Comparison of ENCODE assay signal across 17 mouse cellular contexts in the genomic region with DNA sequence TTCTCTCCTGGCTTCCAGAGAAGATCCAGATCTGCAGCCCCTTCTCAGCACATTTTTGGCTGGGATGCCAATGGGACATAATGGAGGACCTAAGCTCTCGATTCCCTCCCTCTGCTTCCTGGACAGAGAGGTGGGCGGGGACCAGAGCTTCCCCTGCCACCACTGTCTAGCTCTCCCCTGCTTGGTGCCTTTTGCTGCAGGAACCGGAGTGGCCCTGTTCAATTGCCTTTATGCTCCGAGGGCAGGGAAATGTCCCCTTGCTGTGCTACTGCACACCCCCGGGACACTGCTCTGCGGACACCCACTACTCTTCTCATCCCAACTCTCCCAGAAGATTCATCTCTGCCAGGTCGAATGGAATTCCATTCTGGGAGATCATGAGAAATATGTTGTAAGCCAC. TPM values are rescaled to one million over a fixed set of nuclear protein-coding genes. Genes with fewer than 3 reads are reported as not detected.
DNase-seq lines count a peak whose midpoint lies in the region; ATAC-seq and TF ChIP-seq lines count a peak whose summit lies in the region.
"Had no signal": no experiment of that assay in that cellular context is flagged by ENCODE, and none has a peak within 500 bp of the region (broad histone marks: within the 10 kb centered on the region; RNA-seq: fewer than 3 reads in every experiment).

No protein-coding gene starts in this region.

- peaks cover 84% of the 10 kb centered on the region for H3K36me3 ChIP-seq in heart, embryonic 12.5 days
- peaks cover 34% of the 10 kb centered on the region for H3K36me3 ChIP-seq in liver, postnatal 0 days (replicated peaks; ENCODE audit: insufficient read depth, low read length)
- H3K36me3 ChIP-seq in liver, embryonic 12.5 days: peaks cover 84% of the 10 kb centered on the region
- peaks cover 46% of the 10 kb centered on the region for H3K36me3 ChIP-seq in hindbrain, postnatal 0 days (ENCODE audit: insufficient read depth, low read length)
- H3K36me3 ChIP-seq in neural tube, embryonic 14.5 days (ENCODE audit: control insufficient read depth, insufficient read depth, low read length): peaks cover 49% of the 10 kb centered on the region
- peaks cover 87% of the 10 kb centered on the region for H3K36me3 ChIP-seq in kidney, embryonic 15.5 days

- 60% methylated on average over 7 of the region's 7 CpGs for WGBS in heart, embryonic 12.5 days
- WGBS in liver, postnatal 0 days (ENCODE audit: insufficient replicate concordance): 76% methylated on average over 7 of the region's 7 CpGs
- 72% methylated on average over 7 of the region's 7 CpGs for WGBS in liver, embryonic 12.5 days (ENCODE audit: insufficient replicate concordance)
- whole genome bisulfite sequencing in hindbrain, postnatal 0 days: 49% methylated on average over 7 of the region's 7 CpGs
- WGBS in neural tube, embryonic 14.5 days: 61% methylated on average over 7 of the region's 7 CpGs
- WGBS in kidney, embryonic 15.5 days: 67% methylated on average over 7 of the region's 7 CpGs

- no peak overlapping the region for H3K4me2 ChIP-seq in heart, embryonic 12.5 days
- no peak overlapping the region for H3K4me2 ChIP-seq in liver, postnatal 0 days (ENCODE audit: low read depth, low read length)
- no peak overlapping the region for H3K4me2 ChIP-seq in liver, embryonic 12.5 days
- H3K4me2 ChIP-seq in hindbrain, postnatal 0 days (ENCODE audit: low read depth, low read length): no peak overlapping the region
- H3K4me2 ChIP-seq in neural tube, embryonic 14.5 days (ENCODE audit: low read depth, low read length): no peak overlapping the region
- H3K4me2 ChIP-seq in kidney, embryonic 15.5 days: no peak overlapping the region
- H3K4me2 ChIP-seq: limb, embryonic 15.5 days had no signal

- no peaks in the 10 kb centered on the region for H3K9me3 ChIP-seq in heart, embryonic 12.5 days (replicated peaks)
- no peaks in the 10 kb centered on the region for H3K9me3 ChIP-seq in liver, postnatal 0 days (ENCODE audit: low read length)
- no peaks in the 10 kb centered on the region for H3K9me3 ChIP-seq in liver, embryonic 12.5 days (replicated peaks)
- no peaks in the 10 kb centered on the region for H3K9me3 ChIP-seq in hindbrain, postnatal 0 days (ENCODE audit: low read length)
- no peaks in the 10 kb centered on the region for H3K9me3 ChIP-seq in neural tube, embryonic 14.5 days (ENCODE audit: control insufficient read depth, low read length)
- H3K9me3 ChIP-seq in kidney, embryonic 15.5 days (replicated peaks): no peaks in the 10 kb centered on the region
- H3K9me3 ChIP-seq: limb, embryonic 15.5 days had no signal

- no peak for TF ChIP-seq EP300 in liver, postnatal 0 days (IDR thresholded peaks at IDR 0.05; ENCODE audit: low read depth)

- no peaks in the 10 kb centered on the region for H3K27me3 ChIP-seq in heart, embryonic 12.5 days (replicated peaks)
- no peaks in the 10 kb centered on the region for H3K27me3 ChIP-seq in liver, postnatal 0 days (ENCODE audit: insufficient read depth, low read length)
- H3K27me3 ChIP-seq in liver, embryonic 12.5 days (replicated peaks): peaks cover 10% of the 10 kb centered on the region; the same call in 1 of the 2 replicates
- H3K27me3 ChIP-seq in hindbrain, postnatal 0 days (ENCODE audit: insufficient read depth, low read length): no peaks in the 10 kb centered on the region
- H3K27me3 ChIP-seq in neural tube, embryonic 14.5 days (ENCODE audit: control insufficient read depth, insufficient read depth, low read length): no peaks in the 10 kb centered on the region
- H3K27me3 ChIP-seq in kidney, embryonic 15.5 days: no peaks in the 10 kb centered on the region
- H3K27me3 ChIP-seq: limb, embryonic 15.5 days had no signal

- DNase-seq in heart, adult 8-10 months (ENCODE audit: low spot score): no peak
- DNase-seq in liver, postnatal 0 days: peak; percentile 9
- no peak for DNase-seq in hindbrain, postnatal 0 days (ENCODE audit: low spot score)
- DNase-seq in urinary bladder, postnatal 25 days (ENCODE audit: low spot score): no peak
- DNase-seq: adrenal gland, postnatal 10 days; gastrocnemius, postnatal 25 days; kidney, adult 18-20 months had no signal

- ATAC-seq in heart, embryonic 12.5 days (ENCODE audit: insufficient number of reproducible peaks, low FRiP score): no peak
- ATAC-seq in liver, postnatal 0 days: no peak
- ATAC-seq in liver, embryonic 12.5 days: no peak
- no peak for ATAC-seq in hindbrain, postnatal 0 days
- ATAC-seq in neural tube, embryonic 14.5 days (ENCODE audit: low read depth): no peak
- no peak for ATAC-seq in kidney, embryonic 15.5 days (replicated peaks; ENCODE audit: low FRiP score)
- ATAC-seq: lung, postnatal 0 days had no signal

- no peak overlapping the region for H3K4me3 ChIP-seq in heart, embryonic 12.5 days
- H3K4me3 ChIP-seq in liver, postnatal 0 days (ENCODE audit: low read depth, low read length): no peak overlapping the region
- no peak overlapping the region for H3K4me3 ChIP-seq in liver, embryonic 12.5 days
- H3K4me3 ChIP-seq in hindbrain, postnatal 0 days (ENCODE audit: low read length): no peak overlapping the region
- H3K4me3 ChIP-seq in neural tube, embryonic 14.5 days (ENCODE audit: low read depth, low read length): no peak overlapping the region
- no peak overlapping the region for H3K4me3 ChIP-seq in kidney, embryonic 15.5 days (replicated peaks)
- H3K4me3 ChIP-seq: limb, embryonic 15.5 days had no signal

- TF ChIP-seq CTCF in liver, postnatal 0 days (IDR thresholded peaks at IDR 0.05; ENCODE audit: low read depth): no peak
- TF ChIP-seq CTCF in hindbrain, postnatal 0 days (IDR thresholded peaks at IDR 0.05; ENCODE audit: low read depth): no peak

- H3K9ac ChIP-seq in heart, embryonic 12.5 days: no peak overlapping the region
- H3K9ac ChIP-seq in liver, postnatal 0 days (replicated peaks): no peak overlapping the region
- no peak overlapping the region for H3K9ac ChIP-seq in liver, embryonic 12.5 days
- 0 out of 2 replicates have a peak overlapping the region, but pooled peaks have one; percentile 21 for H3K9ac ChIP-seq in hindbrain, postnatal 0 days (replicated peaks; ENCODE audit: low read length)
- no peak overlapping the region; the same call in 1 of the 2 replicates for H3K9ac ChIP-seq in neural tube, embryonic 14.5 days (replicated peaks; ENCODE audit: low read depth, low read length)
- H3K9ac ChIP-seq in kidney, embryonic 15.5 days: no peak overlapping the region
- H3K9ac ChIP-seq: limb, embryonic 15.5 days had no signal

- H3K27ac ChIP-seq in heart, embryonic 12.5 days (ENCODE audit: poor library complexity, severe bottlenecking): peak overlapping the region; percentile 67
- H3K27ac ChIP-seq in liver, postnatal 0 days (ENCODE audit: low read depth): no peak overlapping the region
- H3K27ac ChIP-seq in liver, embryonic 12.5 days: no peak overlapping the region
- peak overlapping the region; percentile 81 for H3K27ac ChIP-seq in hindbrain, postnatal 0 days
- H3K27ac ChIP-seq in neural tube, embryonic 14.5 days (ENCODE audit: low read depth, low read length): 0 out of 2 replicates have a peak overlapping the region, but pooled peaks have one; percentile 39
- no peak overlapping the region for H3K27ac ChIP-seq in kidney, embryonic 15.5 days
- H3K27ac ChIP-seq: limb, embryonic 15.5 days had no signal

- H3K4me1 ChIP-seq in heart, embryonic 12.5 days (replicated peaks): peaks cover 57% of the 10 kb centered on the region
- peaks cover 4% of the 10 kb centered on the region; the same call in 1 of the 2 replicates for H3K4me1 ChIP-seq in liver, postnatal 0 days (ENCODE audit: insufficient read depth)
- peaks cover 19% of the 10 kb centered on the region for H3K4me1 ChIP-seq in liver, embryonic 12.5 days
- peaks cover 22% of the 10 kb centered on the region for H3K4me1 ChIP-seq in hindbrain, postnatal 0 days (ENCODE audit: insufficient read depth, low read length)
- peaks cover 44% of the 10 kb centered on the region for H3K4me1 ChIP-seq in neural tube, embryonic 14.5 days (ENCODE audit: control insufficient read depth, insufficient read depth, low read length)
- peaks cover 46% of the 10 kb centered on the region for H3K4me1 ChIP-seq in kidney, embryonic 15.5 days

RNA-seq across cellular contexts. Expression of a gene that starts 10.3 kb away (rescaled TPM):
- polyA plus RNA-seq in heart, embryonic 12.5 days (2016; fragmentation: Nextera tagmentation; extraction: Ambion mirVana): 0.50 and 0.80 TPM in 2 replicates
- 1 to 10 TPM; 1.6 to 4.4 (median 2.5) TPM for total RNA-seq in heart, adult 8-10 months (2022)
- polyA plus RNA-seq in liver, postnatal 0 days (2015; fragmentation: Nextera tagmentation; extraction: Ambion mirVana): 0.23 and 0.31 TPM in 2 replicates
- 0.32 and 0.39 TPM in 2 replicates for polyA plus RNA-seq in liver, embryonic 12.5 days (2016; fragmentation: Nextera tagmentation; extraction: Ambion mirVana)
- total RNA-seq in hindbrain, postnatal 0 days (2014; rRNA removed): not detected in 2 replicates
- polyA plus RNA-seq in hindbrain, postnatal 0 days (2015; fragmentation: Nextera tagmentation; extraction: Ambion mirVana): 0.51 and 0.53 TPM in 2 replicates
- 0.47 and 0.66 TPM in 2 replicates for polyA plus RNA-seq in neural tube, embryonic 14.5 days (2014; fragmentation: Nextera tagmentation; extraction: Ambion mirVana)
- 0.93 and 1.1 TPM in 2 replicates for polyA plus RNA-seq in kidney, embryonic 15.5 days (2015; fragmentation: Nextera tagmentation; extraction: Ambion mirVana)
- total RNA-seq: monocyte, adult 5-6 weeks had no signal

RNA-seq across cellular contexts. Expression of a gene that starts 15.4 kb away (rescaled TPM):
- polyA plus RNA-seq in heart, embryonic 12.5 days (2016; fragmentation: Nextera tagmentation; extraction: Ambion mirVana): 21.5 and 23.6 TPM in 2 replicates
- 10 to 100 TPM; 22.5 to 29.9 (median 24.6) TPM for total RNA-seq in heart, adult 8-10 months (2022)
- 8.8 and 9.0 TPM in 2 replicates for polyA plus RNA-seq in liver, postnatal 0 days (2015; fragmentation: Nextera tagmentation; extraction: Ambion mirVana)
- 15.3 and 15.8 TPM in 2 replicates for polyA plus RNA-seq in liver, embryonic 12.5 days (2016; fragmentation: Nextera tagmentation; extraction: Ambion mirVana)
- 91.7 and 98.7 TPM in 2 replicates for total RNA-seq in hindbrain, postnatal 0 days (2014; rRNA removed)
- polyA plus RNA-seq in hindbrain, postnatal 0 days (2015; fragmentation: Nextera tagmentation; extraction: Ambion mirVana): 25.8 and 31.0 TPM in 2 replicates
- 24.1 and 27.4 TPM in 2 replicates for polyA plus RNA-seq in neural tube, embryonic 14.5 days (2014; fragmentation: Nextera tagmentation; extraction: Ambion mirVana)
- polyA plus RNA-seq in kidney, embryonic 15.5 days (2015; fragmentation: Nextera tagmentation; extraction: Ambion mirVana): 38.5 and 43.8 TPM in 2 replicates

RNA-seq across cellular contexts. Expression of a gene that starts 20.6 kb away (rescaled TPM):
- polyA plus RNA-seq in heart, embryonic 12.5 days (2016; fragmentation: Nextera tagmentation; extraction: Ambion mirVana): 104 and 111 TPM in 2 replicates
- total RNA-seq in heart, adult 8-10 months (2022): 10 to 100 TPM; 20.4 to 31.0 (median 24.0) TPM
- 5.8 and 7.2 TPM in 2 replicates for polyA plus RNA-seq in liver, postnatal 0 days (2015; fragmentation: Nextera tagmentation; extraction: Ambion mirVana)
- polyA plus RNA-seq in liver, embryonic 12.5 days (2016; fragmentation: Nextera tagmentation; extraction: Ambion mirVana): 34.8 and 40.1 TPM in 2 replicates
- total RNA-seq in hindbrain, postnatal 0 days (2014; rRNA removed): 113 and 124 TPM in 2 replicates
- polyA plus RNA-seq in hindbrain, postnatal 0 days (2015; fragmentation: Nextera tagmentation; extraction: Ambion mirVana): 56.4 and 61.8 TPM in 2 replicates
- polyA plus RNA-seq in neural tube, embryonic 14.5 days (2014; fragmentation: Nextera tagmentation; extraction: Ambion mirVana): 66.5 and 73.8 TPM in 2 replicates
- 86.1 and 105 TPM in 2 replicates for polyA plus RNA-seq in kidney, embryonic 15.5 days (2015; fragmentation: Nextera tagmentation; extraction: Ambion mirVana)

RNA-seq across cellular contexts. Expression of a gene that starts 37.1 kb away (rescaled TPM):
- not detected in 2 replicates for polyA plus RNA-seq in heart, embryonic 12.5 days (2016; fragmentation: Nextera tagmentation; extraction: Ambion mirVana)
- total RNA-seq in heart, adult 8-10 months (2022): not detected
- polyA plus RNA-seq in liver, postnatal 0 days (2015; fragmentation: Nextera tagmentation; extraction: Ambion mirVana): not detected in 2 replicates
- not detected in 2 replicates for polyA plus RNA-seq in liver, embryonic 12.5 days (2016; fragmentation: Nextera tagmentation; extraction: Ambion mirVana)
- total RNA-seq in hindbrain, postnatal 0 days (2014; rRNA removed): not detected in 2 replicates
- polyA plus RNA-seq in hindbrain, postnatal 0 days (2015; fragmentation: Nextera tagmentation; extraction: Ambion mirVana): not detected in 2 replicates
- not detected in 2 replicates for polyA plus RNA-seq in neural tube, embryonic 14.5 days (2014; fragmentation: Nextera tagmentation; extraction: Ambion mirVana)
- polyA plus RNA-seq in kidney, embryonic 15.5 days (2015; fragmentation: Nextera tagmentation; extraction: Ambion mirVana): not detected in 2 replicates
- total RNA-seq: adrenal gland, postnatal 10 days; gastrocnemius, postnatal 25 days; layer of hippocampus, adult 18-20 months; monocyte, adult 5-6 weeks had no signal
- polyA plus RNA-seq: embryonic facial prominence, embryonic 11.5 days; limb, embryonic 15.5 days; lung, postnatal 0 days; spleen, adult 2 months had no signal

Comparison
In these comparisons a context has a peak if more than half of its experiments do, and no peak if none do; other contexts are left out.
1. H3K27ac ChIP-seq: peak in heart, embryonic 12.5 days (single experiment), hindbrain, postnatal 0 days (single experiment) and neural tube, embryonic 14.5 days (single experiment); none in liver, postnatal 0 days (single experiment), liver, embryonic 12.5 days (single experiment) and kidney, embryonic 15.5 days (single experiment).